Mouse (Mus musculus) olfactory bulb, adult 2 months (tissue): ENCODE measurements around the gene Slc38a10. TPM values are rescaled to one million over a fixed set of nuclear protein-coding genes. Genes with fewer than 3 reads are reported as not detected.

Experiments
- H3K27ac ChIP-seq: fragments of 200-500 bp; 2 replicates; pipeline ENCODE4 v1.5.1; 2012; ENCODE audit warnings: low read depth, low read length; ENCODE audit not compliant: insufficient read depth
- H3K4me1 ChIP-seq: fragments of 200-500 bp; 2 replicates; pipeline ENCODE4 v1.6.1; 2012; ENCODE audit warnings: low read length; ENCODE audit not compliant: control insufficient read depth, insufficient read depth
- H3K4me3 ChIP-seq: fragments of 200-500 bp; 2 replicates; pipeline ENCODE4 v1.5.1; 2012; ENCODE audit warnings: mild to moderate bottlenecking, low read depth, low read length, moderate library complexity; ENCODE audit not compliant: insufficient read depth
- CTCF ChIP-seq: fragments of 200-500 bp; IDR thresholded peaks from 2 replicates; pipeline ENCODE4 v1.5.1; 2012; ENCODE audit warnings: low read depth, mild to moderate bottlenecking, low read length, moderate library complexity; ENCODE audit not compliant: insufficient read depth
- POLR2A ChIP-seq: fragments of 200-500 bp; IDR thresholded peaks from 2 replicates; pipeline ENCODE4 v1.6.1; 2012; ENCODE audit warnings: mild to moderate bottlenecking, low read depth, low read length, moderate library complexity; ENCODE audit not compliant: insufficient read depth
- WGBS: fragments of 180-500 bp; shearing (Covaris S2); methylation state at CpG from one replicate; pipeline ENCODE4 v1.1.7; 2018; 5-methylcytosine and 5-hydroxymethylcytosine counted together
- polyA plus RNA-seq: library from polyadenylated mRNA; stranded (reverse); fragments of >200 nt; gene quantifications from 2 replicates; pipeline ENCODE4 v1.2.4, GENCODE M21; 2012; ENCODE audit warnings: low replicate concordance; ENCODE audit not compliant: missing spikeins, insufficient read depth, insufficient read length

Slc38a10 gene
- polyA plus RNA-seq, 1 experiment = 77.6 TPM

GRCm38 (mm10) chr11:120060634-120061033, 90.5 kb downstream of the Slc38a10 start:
- TF ChIP-seq CTCF (no peak), POLR2A (no peak)
- 71% methylated on average over 8 of the region's 8 CpGs for WGBS
- Histone ChIP-seq H3K27ac (no peak overlapping the region), H3K4me1 (peaks cover 7% of the 10 kb centered on the region; the same call in 1 of the 2 replicates), H3K4me3 (no peak overlapping the region)

DNA sequence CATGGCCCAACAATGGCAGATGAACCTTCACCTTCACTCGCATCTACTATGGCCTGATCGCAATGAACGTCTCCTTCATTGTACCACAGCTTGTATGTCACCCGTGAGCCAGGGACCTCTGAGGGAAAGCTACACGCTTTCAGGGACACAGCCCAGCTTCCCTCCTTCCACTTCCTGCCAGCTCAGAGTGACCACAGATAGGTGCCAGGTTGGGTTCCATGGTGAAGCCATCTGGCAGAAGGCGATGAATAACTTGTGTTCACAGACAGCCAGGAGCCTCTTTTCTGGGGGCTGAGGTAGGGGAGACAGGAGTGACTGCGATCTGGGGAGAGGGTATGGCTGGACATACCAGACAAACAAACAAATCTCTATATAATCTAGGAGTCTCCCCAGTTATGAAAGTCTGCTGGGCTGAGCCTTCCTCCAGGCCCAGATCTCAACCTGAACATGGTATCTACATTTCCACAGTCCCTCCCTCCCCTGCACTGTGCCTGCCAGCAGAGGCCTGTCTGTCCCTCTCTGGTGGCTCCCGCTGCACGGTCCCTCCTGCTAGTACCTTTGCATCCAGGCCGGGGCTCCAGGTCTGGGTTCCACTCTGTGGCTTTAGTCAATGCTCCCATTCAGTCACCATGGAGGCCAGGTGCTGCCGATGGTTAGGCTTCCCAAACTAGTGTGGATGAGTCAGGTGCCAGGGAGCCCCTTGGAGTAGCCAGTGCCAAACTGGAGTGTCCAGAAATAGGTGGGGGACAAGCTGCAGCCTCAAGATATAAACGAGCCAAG, 95.0 kb downstream of the Slc38a10 start:
- Histone ChIP-seq H3K27ac (no peak overlapping the region), H3K4me1 (peaks cover 13% of the 10 kb centered on the region), H3K4me3 (no peak overlapping the region)
- WGBS = 86% methylated on average over 12 of the region's 12 CpGs
- no peak for TF ChIP-seq POLR2A
- no peak for TF ChIP-seq CTCF

Other genes with a start within 250 kb of the Slc38a10 start
- gene Chmp6, start 237.9 kb downstream of the Slc38a10 start, polyA plus RNA-seq = not detected in 2 replicates
- gene Baiap2, start 208.6 kb downstream of the Slc38a10 start, polyA plus RNA-seq = not detected in 2 replicates
- gene Aatk, start 104.2 kb downstream of the Slc38a10 start, polyA plus RNA-seq = not detected in 2 replicates
- gene Cep131, start 64.5 kb downstream of the Slc38a10 start, polyA plus RNA-seq = not detected in 2 replicates
- not detected in 2 replicates for gene Tepsin, start 52.6 kb downstream of the Slc38a10 start, polyA plus RNA-seq
- not detected in 2 replicates for gene Ndufaf8, start 52.4 kb downstream of the Slc38a10 start, polyA plus RNA-seq
- gene Bahcc1, start 81.6 kb upstream of the Slc38a10 start, polyA plus RNA-seq = not detected in 2 replicates
- gene Actg1, start 197.2 kb upstream of the Slc38a10 start, polyA plus RNA-seq = 702 and 785 TPM in 2 replicates
- not detected in 2 replicates for gene Fscn2, start 210.2 kb upstream of the Slc38a10 start, polyA plus RNA-seq
- gene Faap100, start 227.4 kb upstream of the Slc38a10 start, polyA plus RNA-seq = not detected in 2 replicates